Mouse (Mus musculus): ENCODE data around the gene Mgat5. TPM values are rescaled to one million over a fixed set of nuclear protein-coding genes. Genes with fewer than 3 reads are reported as not detected.

The Mgat5 gene
- total RNA-seq, 1 experiment: 11.0 TPM

DNA sequence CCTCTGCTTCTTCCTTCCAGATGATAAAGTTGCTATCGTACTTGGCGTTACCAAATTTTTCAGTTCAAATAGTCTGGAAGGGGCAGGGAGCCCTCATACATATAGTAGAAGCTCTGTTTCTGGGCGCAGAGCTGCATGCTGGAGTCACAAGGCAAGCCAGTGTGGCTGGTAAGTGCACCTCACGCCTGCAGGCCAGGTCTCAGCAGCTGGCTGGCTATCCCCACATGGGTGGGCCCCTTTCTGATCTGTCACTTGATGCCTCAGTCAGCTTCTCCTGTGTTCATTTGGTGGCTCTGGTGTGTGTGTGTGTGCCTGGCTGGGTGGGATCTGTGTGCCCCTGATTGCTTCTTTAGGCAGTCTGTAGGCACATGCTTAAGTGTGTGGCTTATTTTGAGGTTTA, 12.8 kb downstream of the Mgat5 start:
- Histone ChIP-seq H3K9ac (ENCODE audit: insufficient read depth, low read depth, low read length, poor library complexity, severe bottlenecking) (no peak overlapping the region), H3K36me3 (ENCODE audit: control insufficient read depth, insufficient read depth, low read length, poor library complexity, severe bottlenecking) (no peaks in the 10 kb centered on the region; the same call in 1 of the 2 replicates), H3K4me3 (ENCODE audit: insufficient read depth in 1 of 2, low read depth in 1 of 2, low read length in 2 of 2, poor library complexity in 1 of 2, severe bottlenecking in 1 of 2) (no peak overlapping the region), H3K9me3 (ENCODE audit: control insufficient read depth, insufficient read depth, low read depth, low read length) (no peaks in the 10 kb centered on the region), H3K4me1 (ENCODE audit: control insufficient read depth in 2 of 2, insufficient read depth in 2 of 2, low read length in 2 of 2, poor library complexity in 1 of 2) (peaks cover 2 to 16% of the 10 kb centered on the region in 2 experiments; a peak in 1 of 4 replicates), H3K27ac (ENCODE audit: insufficient read depth, low read depth, low read length, poor library complexity, severe bottlenecking) (no peak overlapping the region)
- DNase-seq (ENCODE audit: low read depth, low spot score): no peak
- TF ChIP-seq MAFK (IDR thresholded peaks at IDR 0.05; ENCODE audit: insufficient read depth, low read depth, low read length): no peak
- TF ChIP-seq ZNF384 (IDR thresholded peaks at IDR 0.05; ENCODE audit: low read depth, low read length): no peak
- no peak for TF ChIP-seq HCFC1 (IDR thresholded peaks at IDR 0.05; ENCODE audit: borderline replicate concordance, insufficient read depth, low read length)
- no peak for TF ChIP-seq ZC3H11A (IDR thresholded peaks at IDR 0.05; ENCODE audit: borderline replicate concordance, low read depth, low read length)
- no peak for TF ChIP-seq CHD2 (IDR thresholded peaks at IDR 0.05; ENCODE audit: low read depth, low read length)
- in situ Hi-C loops (cut with MboI; ENCODE audit: low sequenced_read_pairs in 2 of 2, unreplicated experiment in 2 of 2): no loop called here

DNA sequence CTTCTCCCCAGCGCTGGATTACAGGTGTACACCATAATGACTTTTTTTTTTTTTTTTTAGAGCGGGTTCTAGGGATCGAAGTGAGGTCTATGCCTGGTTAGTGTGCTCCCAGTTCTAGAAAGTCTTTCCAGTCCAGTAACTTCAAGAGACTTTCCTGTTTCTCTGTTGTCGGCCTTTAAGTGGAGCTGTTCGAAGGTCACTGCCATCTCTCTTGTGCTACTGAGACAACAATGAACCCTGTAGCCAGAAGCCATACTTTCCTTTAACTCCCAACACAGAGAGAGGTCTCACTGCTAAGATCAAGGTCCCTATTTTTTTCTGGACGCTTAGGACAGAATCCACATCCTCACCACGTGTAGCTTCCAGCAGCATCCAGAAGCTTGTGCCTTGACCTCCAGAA, 13.4 kb downstream of the Mgat5 start:
- DNase-seq (ENCODE audit: low read depth, low spot score): no peak
- no peaks in the 10 kb centered on the region; the same call in 1 of the 2 replicates for H3K36me3 ChIP-seq (ENCODE audit: control insufficient read depth, insufficient read depth, low read length, poor library complexity, severe bottlenecking)
- H3K9me3 ChIP-seq (ENCODE audit: control insufficient read depth, insufficient read depth, low read depth, low read length): no peaks in the 10 kb centered on the region
- TF ChIP-seq CHD2 (IDR thresholded peaks at IDR 0.05; ENCODE audit: low read depth, low read length) (no peak), ZNF384 (IDR thresholded peaks at IDR 0.05; ENCODE audit: low read depth, low read length) (no peak), ZC3H11A (IDR thresholded peaks at IDR 0.05; ENCODE audit: borderline replicate concordance, low read depth, low read length) (no peak), MAFK (IDR thresholded peaks at IDR 0.05; ENCODE audit: insufficient read depth, low read depth, low read length) (no peak), HCFC1 (IDR thresholded peaks at IDR 0.05; ENCODE audit: borderline replicate concordance, insufficient read depth, low read length) (no peak)
- H3K9ac ChIP-seq (ENCODE audit: insufficient read depth, low read depth, low read length, poor library complexity, severe bottlenecking): no peak overlapping the region
- in situ Hi-C loops (cut with MboI; ENCODE audit: low sequenced_read_pairs in 2 of 2, unreplicated experiment in 2 of 2): no loop called here
- H3K4me3 ChIP-seq (ENCODE audit: insufficient read depth in 1 of 2, low read depth in 1 of 2, low read length in 2 of 2, poor library complexity in 1 of 2, severe bottlenecking in 1 of 2): no peak overlapping the region
- no peak overlapping the region for H3K27ac ChIP-seq (ENCODE audit: insufficient read depth, low read depth, low read length, poor library complexity, severe bottlenecking)
- peaks cover 2 to 16% of the 10 kb centered on the region in 2 experiments; a peak in 1 of 4 replicates for H3K4me1 ChIP-seq (ENCODE audit: control insufficient read depth in 2 of 2, insufficient read depth in 2 of 2, low read length in 2 of 2, poor library complexity in 1 of 2)

DNA sequence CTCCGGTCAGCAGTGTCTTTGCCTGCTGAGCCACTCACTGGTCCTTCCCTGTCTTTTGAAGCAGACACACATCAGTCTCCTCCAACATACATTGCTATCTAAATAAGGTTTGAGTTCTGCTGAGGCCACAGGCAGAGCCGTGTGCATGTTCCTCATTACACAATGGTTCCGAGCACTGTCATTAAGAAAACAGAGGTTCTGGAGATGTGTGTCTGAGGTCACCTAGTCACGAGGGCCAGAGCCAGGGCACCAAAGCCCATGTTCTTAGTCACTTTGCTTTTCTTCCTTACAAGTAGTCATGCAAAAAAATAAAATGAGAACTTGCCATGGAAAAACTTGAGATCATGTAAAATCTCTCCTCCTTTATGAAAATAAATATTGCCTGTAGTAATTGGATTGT, 14.3 kb downstream of the Mgat5 start:
- no peak for DNase-seq (ENCODE audit: low read depth, low spot score)
- Histone ChIP-seq H3K4me1 (ENCODE audit: control insufficient read depth in 2 of 2, insufficient read depth in 2 of 2, low read length in 2 of 2, poor library complexity in 1 of 2) (peaks cover 2 to 12% of the 10 kb centered on the region in 2 experiments; a peak in 1 of 4 replicates), H3K9me3 (ENCODE audit: control insufficient read depth, insufficient read depth, low read depth, low read length) (no peaks in the 10 kb centered on the region), H3K36me3 (ENCODE audit: control insufficient read depth, insufficient read depth, low read length, poor library complexity, severe bottlenecking) (no peaks in the 10 kb centered on the region; the same call in 1 of the 2 replicates), H3K9ac (ENCODE audit: insufficient read depth, low read depth, low read length, poor library complexity, severe bottlenecking) (no peak overlapping the region), H3K4me3 (ENCODE audit: insufficient read depth in 1 of 2, low read depth in 1 of 2, low read length in 2 of 2, poor library complexity in 1 of 2, severe bottlenecking in 1 of 2) (no peak overlapping the region), H3K27ac (ENCODE audit: insufficient read depth, low read depth, low read length, poor library complexity, severe bottlenecking) (no peak overlapping the region)
- in situ Hi-C loops (cut with MboI; ENCODE audit: low sequenced_read_pairs in 2 of 2, unreplicated experiment in 2 of 2): no loop called here
- TF ChIP-seq ZC3H11A (IDR thresholded peaks at IDR 0.05; ENCODE audit: borderline replicate concordance, low read depth, low read length): no peak
- no peak for TF ChIP-seq CHD2 (IDR thresholded peaks at IDR 0.05; ENCODE audit: low read depth, low read length)
- no peak for TF ChIP-seq HCFC1 (IDR thresholded peaks at IDR 0.05; ENCODE audit: borderline replicate concordance, insufficient read depth, low read length)
- no peak for TF ChIP-seq MAFK (IDR thresholded peaks at IDR 0.05; ENCODE audit: insufficient read depth, low read depth, low read length)
- no peak for TF ChIP-seq ZNF384 (IDR thresholded peaks at IDR 0.05; ENCODE audit: low read depth, low read length)

DNA sequence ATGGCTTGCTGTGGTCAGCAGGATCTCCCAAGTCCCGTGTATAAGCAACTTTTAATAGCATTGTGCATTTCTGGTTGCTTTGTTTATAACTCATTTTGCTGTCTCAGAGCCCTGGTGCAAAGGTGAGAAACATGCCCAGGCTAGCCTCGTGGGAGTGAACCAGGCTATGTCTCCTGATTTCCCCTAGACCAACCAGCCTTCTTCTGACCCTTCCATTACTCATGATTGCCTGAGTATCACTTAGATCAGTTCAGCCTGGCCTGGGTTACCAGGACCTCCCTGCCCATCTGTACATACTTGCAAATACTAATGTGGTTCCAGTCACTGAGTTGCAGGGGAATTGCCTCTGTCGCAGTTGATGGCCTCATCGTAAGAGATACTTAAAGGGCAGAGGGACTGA, 14.8 kb downstream of the Mgat5 start:
- DNase-seq (ENCODE audit: low read depth, low spot score): no peak
- no peaks in the 10 kb centered on the region for H3K9me3 ChIP-seq (ENCODE audit: control insufficient read depth, insufficient read depth, low read depth, low read length)
- H3K4me3 ChIP-seq (ENCODE audit: insufficient read depth in 1 of 2, low read depth in 1 of 2, low read length in 2 of 2, poor library complexity in 1 of 2, severe bottlenecking in 1 of 2): no peak overlapping the region
- peaks cover 2 to 12% of the 10 kb centered on the region in 2 experiments; a peak in 1 of 4 replicates for H3K4me1 ChIP-seq (ENCODE audit: control insufficient read depth in 2 of 2, insufficient read depth in 2 of 2, low read length in 2 of 2, poor library complexity in 1 of 2)
- TF ChIP-seq MAFK (IDR thresholded peaks at IDR 0.05; ENCODE audit: insufficient read depth, low read depth, low read length) (no peak), HCFC1 (IDR thresholded peaks at IDR 0.05; ENCODE audit: borderline replicate concordance, insufficient read depth, low read length) (no peak)
- in situ Hi-C loops (cut with MboI; ENCODE audit: low sequenced_read_pairs in 2 of 2, unreplicated experiment in 2 of 2): no loop called here
- H3K27ac ChIP-seq (ENCODE audit: insufficient read depth, low read depth, low read length, poor library complexity, severe bottlenecking): no peak overlapping the region
- no peaks in the 10 kb centered on the region; the same call in 1 of the 2 replicates for H3K36me3 ChIP-seq (ENCODE audit: control insufficient read depth, insufficient read depth, low read length, poor library complexity, severe bottlenecking)
- no peak overlapping the region for H3K9ac ChIP-seq (ENCODE audit: insufficient read depth, low read depth, low read length, poor library complexity, severe bottlenecking)
